Mouse (Mus musculus) hindbrain, embryonic 10.5 days (tissue): Measurements from ENCODE around the gene Pclo. TPM values are rescaled to one million over a fixed set of nuclear protein-coding genes. Genes with fewer than 3 reads are reported as not detected.
"Not testable (repeated sequence)": the region's sequence is repeated elsewhere in the genome, so short reads cannot be mapped to it uniquely, and the experiment has no call there.

ENCODE experiments used
- DNase-seq: peaks from one replicate; pipeline ENCODE4 v3.0.0-alpha.2; 2017; ENCODE audit warnings: low spot score
- H3K27ac ChIP-seq: fragments of 300-500 bp; sonication (generic); 2 replicates; pipeline ENCODE4 v1.5.1; 2016; ENCODE audit warnings: mild to moderate bottlenecking, moderate library complexity
- H3K27me3 ChIP-seq: fragments of 300-500 bp; sonication (generic); 2 replicates; pipeline ENCODE4 v1.6.1; 2016; ENCODE audit warnings: mild to moderate bottlenecking; ENCODE audit not compliant: poor library complexity, insufficient read depth, severe bottlenecking
- H3K36me3 ChIP-seq: fragments of 300-500 bp; sonication (generic); 2 replicates; pipeline ENCODE4 v1.6.1; 2016; ENCODE audit warnings: mild to moderate bottlenecking, moderate library complexity
- H3K4me1 ChIP-seq: fragments of 300-500 bp; sonication (generic); replicated peaks from 2 replicates; pipeline ENCODE4 v1.6.1; 2016; ENCODE audit warnings: mild to moderate bottlenecking
- H3K4me3 ChIP-seq: fragments of 300-500 bp; sonication (generic); 2 replicates; pipeline ENCODE4 v1.5.1; 2016; ENCODE audit warnings: mild to moderate bottlenecking, moderate library complexity
- H3K9me3 ChIP-seq: fragments of 300-500 bp; sonication (generic); 2 replicates; pipeline ENCODE4 v1.6.1; 2016; ENCODE audit warnings: mild to moderate bottlenecking, moderate library complexity
- WGBS: fragments of 180-500 bp; shearing (Covaris S2); methylation state at CpG from one replicate; pipeline ENCODE4 v1.1.7; 2016; 5-methylcytosine and 5-hydroxymethylcytosine counted together
- polyA plus RNA-seq: library from polyadenylated mRNA; unstranded; fragments of >200 nt; fragmentation: Nextera tagmentation; extraction: Ambion mirVana; gene quantifications from 2 replicates; pipeline ENCODE4 v1.2.1, GENCODE M21; 2016

Gene Pclo
- polyA plus RNA-seq, 1 experiment from 2014 or later, result 1.8 TPM

DNA sequence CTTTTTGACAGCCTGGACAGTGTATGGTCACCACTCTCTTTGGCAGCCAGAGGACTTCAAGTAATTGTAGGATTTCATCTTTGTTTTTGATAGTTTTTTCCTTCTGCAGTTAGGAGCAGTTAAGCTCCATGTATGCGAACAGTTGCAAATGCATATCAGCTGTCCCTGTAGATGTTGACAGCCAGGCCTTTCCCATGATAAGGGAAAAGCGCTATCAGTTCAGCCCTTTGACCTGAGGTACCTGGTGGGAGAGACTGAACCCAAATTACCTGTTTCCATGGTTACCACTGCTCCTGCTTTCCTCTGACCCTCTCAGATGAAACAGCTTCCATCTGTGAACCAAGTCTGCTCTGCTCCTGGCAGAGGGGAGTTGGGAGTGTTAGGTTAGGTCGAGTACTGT lies 377.5 kb downstream of the Pclo start:
- H3K4me1 ChIP-seq, result no peaks in the 10 kb centered on the region
- no peaks in the 10 kb centered on the region for H3K27me3 ChIP-seq
- peaks cover 47% of the 10 kb centered on the region; the same call in 1 of the 2 replicates for H3K9me3 ChIP-seq
- no peak overlapping the region for H3K4me3 ChIP-seq
- DNase-seq, result no peak
- H3K27ac ChIP-seq, result no peak overlapping the region
- 84% methylated on average over 3 of the region's 3 CpGs for WGBS
- no peaks in the 10 kb centered on the region for H3K36me3 ChIP-seq

DNA sequence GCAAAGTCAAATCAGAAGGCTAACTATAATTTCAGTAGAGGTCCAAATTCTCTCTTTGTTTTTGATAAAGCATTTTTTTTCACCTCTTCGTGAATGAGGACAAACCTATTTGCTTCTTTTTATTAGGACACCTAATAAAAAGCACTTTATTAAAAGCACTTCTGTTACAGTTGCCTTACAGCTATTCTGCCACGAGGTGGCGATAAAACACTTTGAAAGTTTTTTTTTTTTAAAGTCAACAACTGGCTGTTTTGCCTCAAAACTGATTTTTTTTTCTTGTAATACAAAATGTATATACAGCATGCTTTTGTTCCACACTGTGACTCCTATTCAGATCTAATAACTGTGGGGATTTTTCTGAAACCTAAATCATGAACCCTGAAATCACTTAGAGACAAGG lies 388.8 kb downstream of the Pclo start:
- DNase-seq, H3K4me1 ChIP-seq, H3K27ac ChIP-seq, H3K27me3 ChIP-seq, H3K36me3 ChIP-seq, H3K4me3 ChIP-seq: not testable (repeated sequence)
- H3K9me3 ChIP-seq, result peaks cover 26% of the 10 kb centered on the region
- 18% methylated on average over 3 of the region's 3 CpGs for WGBS
